Mouse (Mus musculus) hindbrain, embryonic 12.5 days (tissue): ENCODE measurements around the gene Ripk1. TPM values are rescaled to one million over a fixed set of nuclear protein-coding genes. Genes with fewer than 3 reads are reported as not detected.

Source experiments
- ATAC-seq: fragments of 200-750 bp; cut with Nextera tagmentation; 2 replicates; pipeline ENCODE4 v1.8.0; 2017; ENCODE audit warnings: moderate TSS enrichment; ENCODE audit not compliant: low FRiP score
- H3K27ac ChIP-seq: fragments of 300-500 bp; sonication (generic); 2 replicates; pipeline ENCODE4 v1.5.1; 2016; ENCODE audit warnings: mild to moderate bottlenecking
- H3K27me3 ChIP-seq: fragments of 300-500 bp; sonication (generic); 2 replicates; pipeline ENCODE4 v1.6.1; 2016; ENCODE audit warnings: mild to moderate bottlenecking
- H3K36me3 ChIP-seq: fragments of 300-500 bp; sonication (generic); 2 replicates; pipeline ENCODE4 v1.6.1; 2016; ENCODE audit warnings: mild to moderate bottlenecking
- H3K4me1 ChIP-seq: fragments of 300-500 bp; sonication (generic); 2 replicates; pipeline ENCODE4 v1.6.1; 2016
- H3K4me2 ChIP-seq: fragments of 300-500 bp; sonication (generic); replicated peaks from 2 replicates; pipeline ENCODE4 v1.6.1; 2016; ENCODE audit warnings: mild to moderate bottlenecking
- H3K4me3 ChIP-seq: fragments of 300-500 bp; sonication (generic); 2 replicates; pipeline ENCODE4 v1.5.1; 2016; ENCODE audit warnings: mild to moderate bottlenecking
- H3K9ac ChIP-seq: fragments of 300-500 bp; sonication (generic); 2 replicates; pipeline ENCODE4 v1.6.1; 2016; ENCODE audit warnings: mild to moderate bottlenecking, moderate library complexity
- H3K9me3 ChIP-seq: fragments of 300-500 bp; sonication (generic); replicated peaks from 2 replicates; pipeline ENCODE4 v1.6.1; 2016; ENCODE audit warnings: mild to moderate bottlenecking
- WGBS: fragments of 180-500 bp; shearing (Covaris S2); methylation state at CpG from one replicate; pipeline ENCODE4 v1.1.7; 2016; 5-methylcytosine and 5-hydroxymethylcytosine counted together
- polyA plus RNA-seq: library from polyadenylated mRNA; unstranded; fragments of >200 nt; fragmentation: Nextera tagmentation; extraction: Ambion mirVana; gene quantifications from 2 replicates; pipeline ENCODE4 v1.2.1, GENCODE M21; 2016

Gene Ripk1
- polyA plus RNA-seq, 1 experiment from 2014 or later = 12.9 TPM

DNA sequence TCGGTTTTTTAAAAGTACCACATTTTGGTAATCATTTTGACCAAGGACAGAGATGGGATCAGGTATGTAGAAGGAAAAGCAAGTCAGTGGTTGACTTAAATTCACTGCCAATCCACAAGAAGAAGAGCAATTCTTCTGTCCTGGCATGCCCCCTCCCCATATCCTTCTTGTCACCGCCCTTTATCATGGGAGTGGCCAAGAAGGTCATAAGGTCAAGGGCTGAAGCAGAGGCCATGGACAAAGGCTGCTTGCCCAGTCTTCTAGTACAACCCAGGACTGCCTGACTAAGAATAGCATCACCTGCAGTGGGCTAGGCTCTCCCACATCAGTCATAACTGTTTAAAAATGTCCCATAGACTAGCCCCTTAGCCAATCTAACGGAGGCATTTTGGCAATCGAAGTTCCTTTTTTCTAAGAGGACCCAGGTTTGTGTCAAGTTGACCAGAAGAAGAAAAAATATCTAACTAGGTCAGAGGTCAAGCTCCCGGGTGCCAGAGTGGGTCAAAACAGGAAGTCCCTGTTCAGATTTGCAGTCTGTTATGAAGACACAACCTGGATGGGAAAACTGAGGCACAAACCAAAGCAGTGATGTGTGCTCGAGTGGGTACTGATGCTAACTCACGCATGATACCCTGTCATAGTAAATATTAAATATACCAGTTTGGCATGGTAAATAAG lies 41.7 kb downstream of the Ripk1 start:
- no peak overlapping the region for H3K4me3 ChIP-seq
- no peak overlapping the region for H3K27ac ChIP-seq
- H3K36me3 ChIP-seq = peaks cover 10% of the 10 kb centered on the region; the same call in 1 of the 2 replicates
- H3K4me2 ChIP-seq = no peak overlapping the region
- no peak overlapping the region for H3K9ac ChIP-seq
- H3K9me3 ChIP-seq = peaks cover 4% of the 10 kb centered on the region; the same call in 1 of the 2 replicates
- WGBS = 77% methylated on average over 7 of the region's 7 CpGs
- peaks cover 3% of the 10 kb centered on the region; the same call in 1 of the 2 replicates for H3K4me1 ChIP-seq
- no peaks in the 10 kb centered on the region for H3K27me3 ChIP-seq
- ATAC-seq = no peak

DNA sequence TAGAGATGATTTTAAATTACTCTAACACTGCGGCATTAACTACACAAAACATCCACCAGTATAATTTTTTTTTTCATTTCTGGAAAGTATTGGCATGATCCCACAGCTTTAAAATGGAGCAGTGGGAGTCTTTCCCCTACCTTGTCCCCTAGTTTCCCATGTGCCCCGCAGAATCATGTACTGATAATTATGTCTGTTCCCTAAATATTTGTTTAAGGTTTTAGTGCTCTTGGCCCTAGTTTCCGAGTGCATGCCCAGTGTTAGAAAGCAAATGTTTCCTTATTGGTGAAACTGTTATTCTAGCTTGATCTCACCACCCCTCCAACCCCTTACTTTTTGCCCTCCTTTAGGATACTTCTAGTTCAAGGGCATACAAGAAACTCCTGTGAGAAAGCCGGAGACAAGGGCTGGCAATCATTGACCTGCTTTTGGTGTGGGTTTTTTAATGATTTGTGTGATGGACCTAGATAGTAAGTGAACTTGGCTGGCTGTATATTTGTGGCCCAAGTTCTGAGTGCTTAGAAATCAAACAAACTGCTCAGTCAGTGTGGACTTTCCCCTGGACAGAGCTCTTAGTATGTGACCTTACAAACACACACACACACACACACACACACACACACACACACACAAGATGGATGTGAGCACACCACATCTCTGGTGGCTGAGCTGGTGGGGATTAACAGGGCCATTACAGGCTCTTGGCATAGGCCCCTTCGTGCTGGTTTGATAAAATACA lies 43.5 kb downstream of the Ripk1 start:
- H3K4me1 ChIP-seq = no peaks in the 10 kb centered on the region
- no peak overlapping the region for H3K9ac ChIP-seq
- no peak overlapping the region for H3K4me2 ChIP-seq
- peaks cover 14% of the 10 kb centered on the region; the same call in 1 of the 2 replicates for H3K36me3 ChIP-seq
- no peaks in the 10 kb centered on the region for H3K27me3 ChIP-seq
- peak; percentile 59; the same call in 1 of the 2 replicates for ATAC-seq
- H3K27ac ChIP-seq = no peak overlapping the region
- 73% methylated on average over 5 of the region's 5 CpGs for WGBS
- no peaks in the 10 kb centered on the region for H3K9me3 ChIP-seq
- no peak overlapping the region for H3K4me3 ChIP-seq

DNA sequence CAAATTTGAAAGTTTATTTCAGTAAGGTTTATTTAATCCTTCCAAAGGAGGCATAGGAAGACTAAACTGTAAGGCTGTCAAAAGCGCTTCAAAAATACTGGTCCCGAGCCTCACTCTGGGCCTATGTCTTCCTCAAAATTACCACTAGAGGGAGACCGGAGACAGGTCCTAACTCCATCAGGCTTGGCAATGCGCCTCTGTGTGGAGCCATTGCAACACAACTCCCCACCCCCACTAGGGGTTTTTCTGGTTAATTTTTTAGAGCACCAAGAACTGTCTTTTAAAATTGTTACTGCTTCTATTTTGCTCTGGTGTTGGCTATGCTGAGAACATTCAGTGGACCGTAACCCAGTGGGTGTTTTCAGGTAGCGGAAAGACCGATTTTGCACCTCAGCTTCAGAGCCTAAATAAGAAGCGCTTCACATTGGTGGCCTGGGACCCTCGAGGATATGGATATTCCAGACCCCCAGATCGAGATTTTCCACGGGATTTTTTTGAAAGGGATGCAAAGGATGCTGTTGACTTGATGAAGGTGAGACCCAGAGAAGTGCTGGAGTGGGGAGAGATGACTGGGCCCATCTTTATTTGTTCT lies 44.4 kb downstream of the Ripk1 start:
- H3K9me3 ChIP-seq = no peaks in the 10 kb centered on the region
- ATAC-seq = peak; percentile 88
- H3K4me1 ChIP-seq = no peaks in the 10 kb centered on the region
- no peak overlapping the region for H3K4me3 ChIP-seq
- no peak overlapping the region for H3K9ac ChIP-seq
- H3K27ac ChIP-seq = no peak overlapping the region
- H3K4me2 ChIP-seq = no peak overlapping the region
- 42% methylated on average over 11 of the region's 11 CpGs for whole genome bisulfite sequencing
- H3K27me3 ChIP-seq = no peaks in the 10 kb centered on the region
- H3K36me3 ChIP-seq = peaks cover 20% of the 10 kb centered on the region; the same call in 1 of the 2 replicates

DNA sequence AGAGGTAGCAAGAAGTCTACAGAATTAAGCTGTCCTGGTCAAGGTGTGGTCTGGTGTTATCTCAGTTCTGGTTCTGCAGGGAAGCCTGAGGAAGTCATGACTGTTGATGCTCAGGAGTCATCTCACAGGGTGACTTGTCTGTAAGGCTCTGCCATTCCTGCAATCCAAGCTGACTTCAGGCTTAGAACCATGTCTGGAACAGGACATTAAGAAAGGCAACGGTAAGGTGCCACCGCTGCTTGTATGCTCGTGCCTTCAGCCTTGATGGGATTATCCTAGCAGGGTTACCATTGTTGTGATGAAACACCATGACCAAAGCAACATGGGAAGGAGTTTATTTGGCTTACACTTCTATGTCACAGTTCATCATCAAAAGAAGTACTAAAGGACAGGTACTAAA lies 45.4 kb downstream of the Ripk1 start:
- Histone ChIP-seq H3K4me3 (no peak overlapping the region), H3K27ac (no peak overlapping the region), H3K4me2 (no peak overlapping the region), H3K4me1 (no peaks in the 10 kb centered on the region), H3K27me3 (no peaks in the 10 kb centered on the region), H3K9me3 (no peaks in the 10 kb centered on the region), H3K36me3 (peaks cover 24% of the 10 kb centered on the region), H3K9ac (no peak overlapping the region)
- 88% methylated on average over 3 of the region's 3 CpGs for WGBS
- no peak for ATAC-seq

DNA sequence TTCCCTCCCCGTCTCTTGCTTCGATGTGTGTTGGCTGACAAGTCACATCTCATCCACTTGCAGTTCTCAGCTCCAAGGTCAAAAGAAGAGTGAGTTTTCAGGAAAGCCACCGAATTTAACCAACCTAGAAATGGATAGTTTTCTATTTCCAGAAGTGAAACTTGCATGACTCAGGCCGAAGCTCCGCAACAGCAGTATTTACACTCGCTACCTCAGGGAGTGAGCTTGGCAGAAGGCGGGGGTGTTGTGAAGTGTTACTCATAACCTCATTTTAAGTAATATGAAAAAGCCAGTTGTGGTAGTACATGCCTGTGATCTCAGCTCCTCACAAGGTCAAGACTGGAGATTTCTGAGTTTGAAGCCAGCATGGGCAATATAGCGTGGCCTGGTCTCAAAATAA lies 48.3 kb downstream of the Ripk1 start:
- H3K4me1 ChIP-seq = no peaks in the 10 kb centered on the region
- peaks cover 31% of the 10 kb centered on the region for H3K36me3 ChIP-seq
- no peak overlapping the region for H3K27ac ChIP-seq
- H3K4me2 ChIP-seq = no peak overlapping the region
- no peaks in the 10 kb centered on the region for H3K27me3 ChIP-seq
- 95% methylated on average over 8 of the region's 8 CpGs for WGBS
- ATAC-seq = no peak
- H3K4me3 ChIP-seq = no peak overlapping the region
- no peak overlapping the region for H3K9ac ChIP-seq
- no peaks in the 10 kb centered on the region for H3K9me3 ChIP-seq

DNA sequence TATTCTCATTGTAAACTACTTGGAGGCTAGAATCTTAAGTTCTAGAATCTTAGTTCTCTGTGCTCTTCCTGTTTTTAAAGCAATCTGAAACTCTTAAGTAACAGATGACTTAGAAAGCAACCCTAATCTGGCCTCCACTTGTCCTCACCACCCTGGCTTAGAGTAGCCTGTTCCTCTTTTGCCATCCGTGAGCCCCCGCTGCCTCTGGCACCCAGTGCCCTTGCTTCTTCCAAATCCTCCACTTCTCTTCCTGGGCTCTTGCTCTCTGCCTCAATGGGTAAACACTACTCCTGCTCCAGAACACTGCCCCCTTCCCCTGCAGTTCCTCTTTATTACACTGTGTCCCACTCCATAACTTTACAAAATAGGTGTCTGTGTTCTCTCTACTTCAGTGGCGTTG lies 49.5 kb downstream of the Ripk1 start:
- Histone ChIP-seq H3K9ac (no peak overlapping the region), H3K27ac (no peak overlapping the region), H3K36me3 (peaks cover 37% of the 10 kb centered on the region), H3K4me2 (no peak overlapping the region), H3K9me3 (0 out of 2 replicates have a peak, but pooled peaks cover 3% of the 10 kb centered on the region), H3K27me3 (no peaks in the 10 kb centered on the region), H3K4me3 (no peak overlapping the region), H3K4me1 (no peaks in the 10 kb centered on the region)
- no peak for ATAC-seq
- WGBS = 94% methylated on average over 3 of the region's 3 CpGs

DNA sequence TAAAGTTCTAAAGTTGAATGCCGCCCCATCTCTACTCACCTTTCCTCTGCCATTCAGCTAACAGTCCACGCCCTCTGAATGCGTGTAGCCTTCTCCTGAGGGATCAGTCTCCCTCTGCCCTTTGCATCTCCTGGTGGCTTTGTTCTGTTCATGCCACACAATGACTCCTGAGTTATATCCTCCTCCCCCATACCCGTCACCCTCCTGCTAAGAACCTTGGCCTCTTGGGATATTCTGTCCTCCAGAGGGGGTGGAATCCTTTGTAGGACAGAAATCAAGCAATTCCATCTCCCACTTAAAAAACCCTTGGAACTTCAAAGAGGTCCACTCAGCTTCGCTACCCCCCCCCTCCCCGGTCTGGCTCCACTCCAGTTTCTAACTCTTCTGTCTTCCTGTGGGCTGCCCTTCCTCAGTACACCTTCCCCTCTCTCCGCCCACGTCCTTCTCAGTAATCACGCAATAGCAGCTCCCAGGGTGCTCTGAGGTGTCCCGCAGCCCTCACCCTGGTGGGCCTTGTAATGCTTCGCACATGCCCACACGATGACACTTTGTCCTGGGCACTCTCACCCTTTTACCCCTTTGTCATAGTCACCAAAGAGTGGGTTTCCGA lies 51.6 kb downstream of the Ripk1 start:
- Histone ChIP-seq H3K4me2 (no peak overlapping the region), H3K36me3 (peaks cover 34% of the 10 kb centered on the region)

DNA sequence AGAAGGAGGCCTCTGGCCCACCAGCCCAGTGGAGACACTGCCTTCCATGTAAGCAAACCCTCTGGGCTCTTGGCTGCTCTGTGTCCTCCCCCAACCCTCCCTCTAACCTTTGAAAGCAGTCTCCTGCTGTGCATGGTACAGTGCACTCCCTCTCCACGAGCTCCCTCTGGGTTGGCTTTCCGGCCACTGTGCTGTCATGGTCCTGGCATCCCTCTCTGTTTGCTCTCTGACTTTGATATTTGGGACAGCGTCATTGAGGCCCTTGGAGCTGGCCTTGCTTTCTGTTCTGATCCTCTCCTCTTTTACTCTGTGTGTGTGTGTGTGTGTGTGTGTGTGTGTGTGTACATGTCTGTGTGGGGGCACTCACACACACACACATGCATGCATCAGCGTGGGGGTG lies 52.2 kb downstream of the Ripk1 start:
- no peak overlapping the region for H3K4me3 ChIP-seq
- no peaks in the 10 kb centered on the region for H3K4me1 ChIP-seq
- H3K4me2 ChIP-seq = no peak overlapping the region
- H3K36me3 ChIP-seq = peaks cover 37% of the 10 kb centered on the region
- no peak overlapping the region for H3K9ac ChIP-seq
- no peak for ATAC-seq
- H3K27ac ChIP-seq = no peak overlapping the region
- 0 out of 2 replicates have a peak, but pooled peaks cover 3% of the 10 kb centered on the region for H3K9me3 ChIP-seq
- 68% methylated on average over 4 of the region's 4 CpGs for WGBS
- no peaks in the 10 kb centered on the region for H3K27me3 ChIP-seq

More for the DNA sequence above, 51.6 kb downstream of the Ripk1 start:
- no peaks in the 10 kb centered on the region for H3K4me1 ChIP-seq
- H3K27ac ChIP-seq = no peak overlapping the region
- no peaks in the 10 kb centered on the region for H3K27me3 ChIP-seq
- H3K9me3 ChIP-seq = 0 out of 2 replicates have a peak, but pooled peaks cover 3% of the 10 kb centered on the region
- WGBS = 79% methylated on average over 13 of the region's 13 CpGs
- H3K4me3 ChIP-seq = no peak overlapping the region
- no peak overlapping the region for H3K9ac ChIP-seq
- no peak for ATAC-seq

DNA sequence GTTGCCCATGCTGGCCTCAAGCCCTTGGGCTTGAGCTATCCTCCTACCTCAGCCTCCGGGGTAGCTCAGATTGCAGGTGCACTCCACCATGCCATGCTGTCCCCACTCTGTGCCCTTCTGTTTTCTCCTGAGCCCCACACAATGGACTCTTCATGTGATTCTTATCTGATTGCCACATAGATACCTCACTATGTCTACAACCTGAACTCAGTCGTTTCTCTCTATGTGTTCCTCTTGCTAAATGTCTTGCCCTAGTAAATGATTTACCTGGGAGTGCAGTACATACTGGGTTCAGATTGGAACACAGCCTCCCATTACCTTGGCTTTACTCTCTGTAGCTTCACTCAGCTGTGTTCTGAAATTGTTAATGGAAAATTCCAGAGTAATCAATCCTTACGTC lies 52.8 kb downstream of the Ripk1 start:
- Histone ChIP-seq H3K27ac (no peak overlapping the region), H3K9ac (no peak overlapping the region)

DNA sequence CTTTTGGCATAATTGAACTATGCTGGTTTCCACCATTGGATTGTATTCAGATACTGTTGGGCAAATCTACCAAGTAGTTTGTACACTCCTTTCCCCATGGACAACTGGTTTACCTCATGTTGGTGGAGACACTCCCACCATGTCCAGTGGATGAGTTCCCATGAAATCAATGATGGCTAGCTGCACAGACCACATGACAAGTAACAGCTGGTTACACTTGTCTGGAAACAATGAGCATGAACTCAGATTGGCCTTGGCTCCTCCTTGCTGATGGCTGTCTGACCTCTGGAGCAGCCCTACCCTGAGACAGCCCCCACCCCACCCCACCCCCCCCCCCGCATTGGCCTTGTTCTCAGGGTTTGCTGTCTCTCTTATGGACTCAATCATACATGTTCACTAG lies 55.1 kb downstream of the Ripk1 start:
- H3K36me3 ChIP-seq = peaks cover 33% of the 10 kb centered on the region
- H3K4me2 ChIP-seq = no peak overlapping the region
- 0 out of 2 replicates have a peak, but pooled peaks cover 3% of the 10 kb centered on the region for H3K9me3 ChIP-seq
- H3K4me3 ChIP-seq = no peak overlapping the region
- ATAC-seq = no peak
- no peak overlapping the region for H3K27ac ChIP-seq
- H3K4me1 ChIP-seq = no peaks in the 10 kb centered on the region
- no peaks in the 10 kb centered on the region for H3K27me3 ChIP-seq
- no peak overlapping the region for H3K9ac ChIP-seq
- 85% methylated on average over 1 of the region's 1 CpGs for WGBS

More for the DNA sequence above, 52.8 kb downstream of the Ripk1 start:
- no peak overlapping the region for H3K4me2 ChIP-seq
- H3K4me1 ChIP-seq = no peaks in the 10 kb centered on the region
- 0 out of 2 replicates have a peak, but pooled peaks cover 3% of the 10 kb centered on the region for H3K9me3 ChIP-seq
- no peak overlapping the region for H3K4me3 ChIP-seq
- 88% methylated on average over 3 of the region's 3 CpGs for whole genome bisulfite sequencing
- H3K27me3 ChIP-seq = no peaks in the 10 kb centered on the region
- peaks cover 37% of the 10 kb centered on the region for H3K36me3 ChIP-seq
- ATAC-seq = no peak

DNA sequence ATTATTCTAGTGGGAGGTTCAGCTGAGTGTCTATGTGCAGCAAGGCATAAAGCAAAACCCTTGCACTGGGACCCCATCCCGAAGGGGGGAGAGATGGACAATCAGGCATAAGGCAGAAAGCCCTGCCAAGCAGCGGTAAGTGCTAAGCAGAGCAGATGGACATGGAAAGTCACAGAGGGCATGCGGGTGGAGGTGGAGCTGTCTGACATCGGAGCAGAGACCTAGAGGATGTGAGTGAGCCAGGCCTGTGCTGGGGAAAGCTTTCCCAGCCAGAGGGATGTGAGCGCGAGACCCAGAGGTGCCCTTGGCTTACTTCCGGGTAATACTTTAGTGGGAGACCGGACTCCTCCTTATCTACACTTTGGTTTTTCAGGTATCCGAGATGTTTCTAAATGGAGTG lies 57.9 kb downstream of the Ripk1 start:
- H3K9me3 ChIP-seq = 0 out of 2 replicates have a peak, but pooled peaks cover 3% of the 10 kb centered on the region
- no peak overlapping the region for H3K4me3 ChIP-seq
- no peak overlapping the region for H3K27ac ChIP-seq
- 91% methylated on average over 9 of the region's 9 CpGs for WGBS
- H3K4me2 ChIP-seq = no peak overlapping the region
- no peak for ATAC-seq
- no peak overlapping the region for H3K9ac ChIP-seq
- peaks cover 29% of the 10 kb centered on the region for H3K36me3 ChIP-seq
- no peaks in the 10 kb centered on the region for H3K4me1 ChIP-seq
- no peaks in the 10 kb centered on the region for H3K27me3 ChIP-seq

DNA sequence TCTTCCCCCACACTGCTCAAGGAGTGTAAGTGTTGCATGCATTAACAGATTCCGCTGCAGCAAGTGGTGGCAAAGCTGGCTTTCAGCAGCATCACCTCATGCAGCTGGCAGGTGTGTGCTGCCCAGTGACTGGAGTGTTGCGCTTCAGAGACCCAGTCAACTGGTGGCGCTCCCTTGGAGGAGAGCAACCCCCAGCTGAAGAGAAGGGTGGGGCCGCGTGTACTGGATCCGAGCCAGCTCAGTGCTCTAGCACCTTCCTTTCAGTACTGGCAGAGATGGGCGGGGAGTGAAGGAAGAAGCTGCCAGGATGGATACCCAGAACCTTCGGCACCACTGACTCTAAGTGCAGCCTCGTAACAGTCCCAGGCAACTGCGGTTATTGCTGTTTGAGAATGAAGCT lies 60.3 kb downstream of the Ripk1 start:
- no peaks in the 10 kb centered on the region for H3K27me3 ChIP-seq
- no peak for ATAC-seq
- no peaks in the 10 kb centered on the region for H3K4me1 ChIP-seq
- H3K27ac ChIP-seq = no peak overlapping the region
- no peak overlapping the region for H3K4me2 ChIP-seq
- H3K4me3 ChIP-seq = no peak overlapping the region
- 88% methylated on average over 10 of the region's 10 CpGs for WGBS
- H3K9me3 ChIP-seq = no peaks in the 10 kb centered on the region
- peaks cover 19% of the 10 kb centered on the region; the same call in 1 of the 2 replicates for H3K36me3 ChIP-seq
- no peak overlapping the region for H3K9ac ChIP-seq
